Mouse (Mus musculus) lung, embryonic 14.5 days (tissue): Measurements from ENCODE around the gene Cage1. TPM values are rescaled to one million over a fixed set of nuclear protein-coding genes. Genes with fewer than 3 reads are reported as not detected.

Experiments used
- ATAC-seq: fragments of 200-750 bp; cut with Nextera tagmentation; 2 replicates; pipeline ENCODE4 v1.8.0; 2017; ENCODE audit warnings: mild to moderate bottlenecking, moderate TSS enrichment, moderate library complexity; ENCODE audit not compliant: insufficient read depth
- DNase-seq: peaks from one replicate; pipeline ENCODE4 v3.0.0-alpha.2; 2015
- H3K27ac ChIP-seq: fragments of 300-500 bp; sonication (generic); 2 replicates; pipeline ENCODE4 v1.5.1; 2014; ENCODE audit warnings: low read depth, mild to moderate bottlenecking, moderate library complexity
- H3K27me3 ChIP-seq: fragments of 300-500 bp; sonication (generic); 2 replicates; pipeline ENCODE4 v1.6.1; 2014; ENCODE audit warnings: low read length, control low read depth; ENCODE audit not compliant: insufficient read depth
- H3K36me3 ChIP-seq: fragments of 300-500 bp; sonication (generic); 2 replicates; pipeline ENCODE4 v1.6.1; 2014; ENCODE audit warnings: control low read depth; ENCODE audit not compliant: insufficient read depth
- H3K4me1 ChIP-seq: fragments of 300-500 bp; sonication (generic); 2 replicates; pipeline ENCODE4 v1.6.1; 2014; ENCODE audit warnings: antibody characterized with exemption, control low read depth; ENCODE audit not compliant: insufficient read depth
- H3K4me2 ChIP-seq: fragments of 300-500 bp; sonication (generic); 2 replicates; pipeline ENCODE4 v1.6.1; 2014; ENCODE audit warnings: mild to moderate bottlenecking
- H3K4me3 ChIP-seq: fragments of 300-500 bp; sonication (generic); 2 replicates; pipeline ENCODE4 v1.5.1; 2014; ENCODE audit warnings: low read depth, low read length
- H3K9ac ChIP-seq: fragments of 300-500 bp; sonication (generic); 2 replicates; pipeline ENCODE4 v1.6.1; 2014
- H3K9me3 ChIP-seq: fragments of 300-500 bp; sonication (generic); 2 replicates; pipeline ENCODE4 v1.6.1; 2016; ENCODE audit warnings: low read depth, low read length, control low read depth
- CTCF ChIP-seq: IDR thresholded peaks from 2 replicates; pipeline ENCODE4 v1.5.1; 2016; ENCODE audit warnings: antibody characterized with exemption, low read depth
- WGBS: fragments of 180-500 bp; shearing (Covaris S2); extraction: QIAGEN DNeasy Blood & Tissue Kit; methylation state at CpG from one replicate; pipeline ENCODE4 v1.1.7; 2014; 5-methylcytosine and 5-hydroxymethylcytosine counted together
- microRNA-seq: library from miRNA; unstranded; fragments of <30 nt; microRNA quantifications from one replicate; pipeline ENCODE4, GENCODE M21; 2016; ENCODE audit warnings: borderline number of aligned reads
- polyA plus RNA-seq: library from polyadenylated mRNA; unstranded; fragments of >200 nt; fragmentation: Nextera tagmentation; extraction: Ambion mirVana; gene quantifications from 2 replicates; pipeline ENCODE4 v1.2.1, GENCODE M21; 2014

Cage1 gene
- polyA plus RNA-seq, 1 experiment from 2014 or later, result 0.80 TPM

DNA sequence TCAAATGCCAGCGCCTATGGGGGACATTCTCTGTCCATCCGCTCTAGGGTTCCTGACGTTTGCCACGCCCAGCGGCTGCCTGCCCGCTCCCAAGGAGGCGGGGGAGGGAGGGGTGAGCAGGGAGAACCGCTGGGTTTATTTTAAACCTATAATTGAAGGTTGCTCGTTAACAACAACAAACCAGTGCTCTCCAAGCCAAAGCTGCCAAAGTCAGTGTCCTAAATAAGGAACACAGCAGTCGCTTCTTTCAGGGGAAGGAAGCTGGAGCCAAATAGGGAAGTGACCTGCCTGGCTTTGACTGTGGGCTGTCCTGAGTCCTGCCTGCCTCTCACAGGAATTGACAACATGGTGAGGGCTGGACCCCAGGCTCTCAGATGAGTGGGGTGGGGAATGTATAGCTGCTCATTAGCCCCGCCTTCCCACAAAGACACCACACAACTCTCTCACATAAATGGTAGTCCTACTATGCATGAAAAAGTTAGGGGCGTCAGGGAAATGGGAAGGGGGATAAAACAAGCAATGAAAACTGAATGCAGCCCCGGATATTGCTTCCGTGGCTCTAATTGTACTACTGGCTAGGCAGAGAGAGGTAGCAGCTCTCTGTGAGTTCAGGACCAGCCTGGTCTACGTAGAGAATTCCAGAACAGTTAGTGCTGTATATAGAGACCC is 77.5 kb downstream of the Cage1 start:
- Histone ChIP-seq H3K27me3 (no peaks in the 10 kb centered on the region), H3K4me3 (no peak overlapping the region), H3K9me3 (no peaks in the 10 kb centered on the region), H3K9ac (no peak overlapping the region), H3K4me1 (no peaks in the 10 kb centered on the region), H3K36me3 (no peaks in the 10 kb centered on the region), H3K4me2 (no peak overlapping the region), H3K27ac (no peak overlapping the region)
- no peak for ATAC-seq
- WGBS, result 75% methylated on average over 15 of the region's 15 CpGs
- TF ChIP-seq CTCF, result no peak
- no peak for DNase-seq

DNA sequence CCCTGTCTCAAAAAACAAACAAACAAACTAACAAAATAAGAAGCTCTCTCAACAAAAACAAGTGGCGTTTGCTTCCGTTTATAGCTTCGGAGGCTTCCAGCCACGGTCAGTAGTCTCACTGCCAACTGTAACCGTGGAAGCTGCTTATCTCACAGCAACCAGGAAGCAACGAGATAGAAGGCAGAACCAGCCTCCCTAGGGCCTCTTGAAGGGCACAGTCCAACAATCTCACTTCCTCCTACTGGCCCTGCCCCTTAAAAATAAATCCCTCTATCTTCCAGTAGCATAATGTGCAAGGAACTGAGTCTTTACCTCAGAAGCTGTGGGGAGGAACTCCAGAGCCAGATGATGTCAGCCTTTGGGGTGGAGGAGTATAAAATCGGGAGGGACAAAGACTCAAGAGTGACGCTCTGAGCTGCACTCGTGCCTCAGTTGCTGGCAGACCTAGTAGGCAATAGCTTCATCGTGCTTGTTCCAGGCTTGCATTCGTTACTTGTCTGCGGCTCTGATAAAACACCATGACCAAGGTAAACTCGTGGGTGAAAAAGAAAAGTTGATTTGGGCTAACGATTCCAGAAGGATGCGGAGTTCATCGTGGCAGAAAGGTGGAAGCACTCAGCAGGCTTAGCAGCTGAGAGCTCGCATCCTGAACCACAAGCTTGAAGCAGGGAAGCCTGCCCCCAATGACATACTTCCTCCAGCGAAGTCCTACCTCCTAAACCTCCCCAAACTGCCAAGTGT is 78.2 kb downstream of the Cage1 start:
- TF ChIP-seq CTCF, result no peak
- DNase-seq (no peak), ATAC-seq (no peak)
- Histone ChIP-seq H3K4me1 (no peaks in the 10 kb centered on the region), H3K4me2 (no peak overlapping the region), H3K36me3 (no peaks in the 10 kb centered on the region), H3K27me3 (no peaks in the 10 kb centered on the region), H3K9me3 (no peaks in the 10 kb centered on the region), H3K9ac (no peak overlapping the region), H3K4me3 (no peak overlapping the region), H3K27ac (no peak overlapping the region)
- WGBS, result 81% methylated on average over 18 of the region's 18 CpGs

Small RNA genes lying within 50 kb of the gene (microRNA-seq; reads per million reads assigned to microRNA genes)
- gene Gm27387, result not detected

Other genes with a start within 250 kb of the Cage1 start
- 158 and 182 TPM in 2 replicates for gene Ssr1, start 42.9 kb downstream of the Cage1 start, polyA plus RNA-seq
- gene Riok1, start 74 bp downstream of the Cage1 start, polyA plus RNA-seq, result 51.3 and 53.3 TPM in 2 replicates
- gene Dsp, start 114.2 kb upstream of the Cage1 start, polyA plus RNA-seq, result 8.0 and 9.1 TPM in 2 replicates
- gene Snrnp48, start 167.9 kb upstream of the Cage1 start, polyA plus RNA-seq, result 39.1 and 40.5 TPM in 2 replicates